Mouse (Mus musculus): ENCODE measurements at regions not wholly inside any gene's neighbourhood (a gene's known extent, or its start where the extent isn't known, plus 50 kb on each side); places are given as distances from the start of the nearest gene placed in this dataset.
A peak's percentile ranks its signal among the peaks of the same experiment; 100 is the strongest.

- Histone ChIP-seq H3K4me1 (replicated peaks; ENCODE audit: control insufficient read depth in 2 of 2, insufficient read depth in 2 of 2, low read length in 1 of 2) (peaks cover 16 to 27% of the 10 kb centered on the region in 2 experiments), H3K4me3 (ENCODE audit: insufficient read depth in 1 of 2, low read depth in 2 of 2, low read length in 2 of 2) (no peak overlapping the region), H3K4me2 (ENCODE audit: low read depth) (peak overlapping the region; percentile 92), H3K27ac (no peak overlapping the region), H3K27me3 (ENCODE audit: control insufficient read depth, insufficient read depth, low read length) (no peaks in the 10 kb centered on the region), H3K36me3 (replicated peaks; ENCODE audit: control insufficient read depth, insufficient read depth, low read depth) (no peaks in the 10 kb centered on the region), H3K9ac (replicated peaks) (no peak overlapping the region; the same call in 1 of the 2 replicates), H3K9me3 (ENCODE audit: control insufficient read depth, low read length) (no peaks in the 10 kb centered on the region)
- ATAC-seq (ENCODE audit: insufficient read depth) (peak; percentile 44; the same call in 1 of the 2 replicates), DNase-seq (ENCODE audit: low read depth in 3 of 3, low spot score in 3 of 3) (no peak)
- 38% methylated on average over 11 of the region's 11 CpGs for WGBS (ENCODE audit: insufficient replicate concordance)
- TF ChIP-seq CTCF (IDR thresholded peaks at IDR 0.05; ENCODE audit: low read depth) (no peak), EP300 (IDR thresholded peaks at IDR 0.05; ENCODE audit: low read depth) (no peak)
Measured at GRCm38 (mm10) chr13:91372130-91372875, 87.8 kb upstream of the Ssbp2 start.

GRCm38 (mm10) chr13:91374141-91374540 is 85.9 kb upstream of the Ssbp2 start:
- H3K27ac ChIP-seq: no peak overlapping the region
- ATAC-seq (ENCODE audit: insufficient read depth): no peak
- no peaks in the 10 kb centered on the region for H3K36me3 ChIP-seq (replicated peaks; ENCODE audit: control insufficient read depth, insufficient read depth, low read depth)
- WGBS (ENCODE audit: insufficient replicate concordance): 52% methylated on average over 3 of the region's 3 CpGs
- H3K9me3 ChIP-seq (ENCODE audit: control insufficient read depth, low read length): no peaks in the 10 kb centered on the region
- peaks cover 16 to 24% of the 10 kb centered on the region in 2 experiments for H3K4me1 ChIP-seq (replicated peaks; ENCODE audit: control insufficient read depth in 2 of 2, insufficient read depth in 2 of 2, low read length in 1 of 2)
- H3K27me3 ChIP-seq (ENCODE audit: control insufficient read depth, insufficient read depth, low read length): no peaks in the 10 kb centered on the region
- H3K4me2 ChIP-seq (ENCODE audit: low read depth): no peak overlapping the region
- H3K9ac ChIP-seq (replicated peaks): no peak overlapping the region
- TF ChIP-seq CTCF (IDR thresholded peaks at IDR 0.05; ENCODE audit: low read depth) (no peak), EP300 (IDR thresholded peaks at IDR 0.05; ENCODE audit: low read depth) (no peak)
- DNase-seq (ENCODE audit: low read depth in 3 of 3, low spot score in 3 of 3): no peak
- no peak overlapping the region for H3K4me3 ChIP-seq (ENCODE audit: insufficient read depth in 1 of 2, low read depth in 2 of 2, low read length in 2 of 2)

- 76% methylated on average over 3 of the region's 3 CpGs for WGBS (ENCODE audit: insufficient replicate concordance)
- Histone ChIP-seq H3K9ac (replicated peaks) (no peak overlapping the region), H3K4me2 (ENCODE audit: low read depth) (no peak overlapping the region), H3K9me3 (ENCODE audit: control insufficient read depth, low read length) (no peaks in the 10 kb centered on the region), H3K4me1 (replicated peaks; ENCODE audit: control insufficient read depth in 2 of 2, insufficient read depth in 2 of 2, low read length in 1 of 2) (peaks cover 8 to 14% of the 10 kb centered on the region in 2 experiments), H3K27me3 (ENCODE audit: control insufficient read depth, insufficient read depth, low read length) (no peaks in the 10 kb centered on the region), H3K4me3 (ENCODE audit: insufficient read depth in 1 of 2, low read depth in 2 of 2, low read length in 2 of 2) (no peak overlapping the region), H3K36me3 (replicated peaks; ENCODE audit: control insufficient read depth, insufficient read depth, low read depth) (no peaks in the 10 kb centered on the region), H3K27ac (no peak overlapping the region)
- TF ChIP-seq CTCF (IDR thresholded peaks at IDR 0.05; ENCODE audit: low read depth): no peak
- no peak for TF ChIP-seq EP300 (IDR thresholded peaks at IDR 0.05; ENCODE audit: low read depth)
- ATAC-seq (ENCODE audit: insufficient read depth) (no peak), DNase-seq (ENCODE audit: low read depth in 3 of 3, low spot score in 3 of 3) (no peak)
Measured at GRCm38 (mm10) chr13:91376556-91376955, 83.5 kb upstream of the Ssbp2 start.

GRCm38 (mm10) chr13:91377428-91377827 is 82.7 kb upstream of the Ssbp2 start:
- no peaks in the 10 kb centered on the region for H3K9me3 ChIP-seq (ENCODE audit: control insufficient read depth, low read length)
- 74% methylated on average over 7 of the region's 7 CpGs for WGBS (ENCODE audit: insufficient replicate concordance)

GRCm38 (mm10) chr13:91377972-91378371 is 82.1 kb upstream of the Ssbp2 start:
- H3K27me3 ChIP-seq (ENCODE audit: control insufficient read depth, insufficient read depth, low read length): no peaks in the 10 kb centered on the region
- 82% methylated on average over 9 of the region's 9 CpGs for WGBS (ENCODE audit: insufficient replicate concordance)
- TF ChIP-seq CTCF (IDR thresholded peaks at IDR 0.05; ENCODE audit: low read depth) (no peak), EP300 (IDR thresholded peaks at IDR 0.05; ENCODE audit: low read depth) (no peak)
- H3K4me1 ChIP-seq (replicated peaks; ENCODE audit: control insufficient read depth in 2 of 2, insufficient read depth in 2 of 2, low read length in 1 of 2): 0 out of 4 replicates have a peak, but pooled peaks cover 0 to 2% of the 10 kb centered on the region in 2 experiments
- H3K4me2 ChIP-seq (ENCODE audit: low read depth): no peak overlapping the region
- H3K27ac ChIP-seq: no peak overlapping the region
- H3K4me3 ChIP-seq (ENCODE audit: insufficient read depth in 1 of 2, low read depth in 2 of 2, low read length in 2 of 2): no peak overlapping the region
- no peaks in the 10 kb centered on the region for H3K9me3 ChIP-seq (ENCODE audit: control insufficient read depth, low read length)
- DNase-seq (ENCODE audit: low read depth in 3 of 3, low spot score in 3 of 3): no peak
- no peak overlapping the region for H3K9ac ChIP-seq (replicated peaks)
- no peak for ATAC-seq (ENCODE audit: insufficient read depth)
- no peaks in the 10 kb centered on the region for H3K36me3 ChIP-seq (replicated peaks; ENCODE audit: control insufficient read depth, insufficient read depth, low read depth)

More at GRCm38 (mm10) chr13:91377428-91377827, 82.7 kb upstream of the Ssbp2 start:
- DNase-seq (ENCODE audit: low read depth in 3 of 3, low spot score in 3 of 3): no peak
- Histone ChIP-seq H3K36me3 (replicated peaks; ENCODE audit: control insufficient read depth, insufficient read depth, low read depth) (no peaks in the 10 kb centered on the region), H3K27me3 (ENCODE audit: control insufficient read depth, insufficient read depth, low read length) (no peaks in the 10 kb centered on the region), H3K4me1 (replicated peaks; ENCODE audit: control insufficient read depth in 2 of 2, insufficient read depth in 2 of 2, low read length in 1 of 2) (peaks cover 0 to 5% of the 10 kb centered on the region in 2 experiments), H3K4me2 (ENCODE audit: low read depth) (no peak overlapping the region), H3K4me3 (ENCODE audit: insufficient read depth in 1 of 2, low read depth in 2 of 2, low read length in 2 of 2) (no peak overlapping the region), H3K27ac (no peak overlapping the region), H3K9ac (replicated peaks) (no peak overlapping the region)
- TF ChIP-seq CTCF (IDR thresholded peaks at IDR 0.05; ENCODE audit: low read depth): no peak
- no peak for TF ChIP-seq EP300 (IDR thresholded peaks at IDR 0.05; ENCODE audit: low read depth)
- no peak for ATAC-seq (ENCODE audit: insufficient read depth)

Measured in liver, embryonic 14.5 days (tissue).